Mouse (Mus musculus): ENCODE results near the gene Ube2d3.
"Not testable (repeated sequence)": the region's sequence is repeated elsewhere in the genome, so short reads cannot be mapped to it uniquely, and the experiment has no call there.

Ube2d3 gene

GRCm38 (mm10) chr3:135438913-135439531 lies 1.1 kb downstream of the Ube2d3 start:
- DNase-seq: peak; percentile 89

GRCm38 (mm10) chr3:135439651-135440050 lies 1.7 kb downstream of the Ube2d3 start:
- no peak for DNase-seq

DNA sequence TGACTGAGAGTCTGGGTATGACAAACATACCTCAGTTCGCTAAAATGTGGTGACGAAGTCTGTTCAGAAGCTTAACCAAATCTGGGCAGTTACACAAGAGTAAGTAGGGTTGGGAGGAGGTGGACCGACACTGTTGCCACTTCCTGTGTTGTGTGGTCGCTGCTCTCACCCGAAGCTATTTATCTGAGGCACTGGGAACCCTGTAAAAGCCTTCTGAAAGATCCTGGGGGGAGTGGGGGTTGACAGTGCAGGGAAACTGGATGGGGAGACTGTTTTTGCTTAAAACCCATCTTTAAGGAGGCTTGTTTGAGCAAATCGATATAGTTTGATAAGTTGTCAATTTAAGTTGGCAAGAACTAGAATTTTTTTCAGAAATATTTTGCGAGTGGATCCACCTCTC lies 2.3 kb downstream of the Ube2d3 start:
- DNase-seq: peak; percentile 27

DNA sequence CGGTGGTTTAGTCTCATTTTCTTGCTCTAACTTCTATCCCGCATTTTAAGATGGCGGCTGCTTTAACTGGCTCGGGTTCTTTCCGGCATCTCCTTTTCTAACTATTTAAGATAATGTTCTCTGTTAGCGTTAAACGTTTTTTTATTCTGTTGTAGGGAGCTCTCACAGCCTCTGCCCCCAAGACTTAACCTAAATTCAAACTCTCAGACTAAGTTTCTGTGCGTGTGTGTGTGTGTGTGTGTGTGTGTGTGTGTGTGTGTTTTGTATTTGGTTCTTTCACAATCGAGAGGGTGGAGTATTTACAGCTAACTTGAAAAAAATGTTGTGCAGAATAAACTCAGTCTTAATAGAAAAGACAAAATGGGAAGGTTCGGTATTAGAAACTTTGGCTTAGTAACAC lies 2.7 kb downstream of the Ube2d3 start:
- DNase-seq: no peak

DNA sequence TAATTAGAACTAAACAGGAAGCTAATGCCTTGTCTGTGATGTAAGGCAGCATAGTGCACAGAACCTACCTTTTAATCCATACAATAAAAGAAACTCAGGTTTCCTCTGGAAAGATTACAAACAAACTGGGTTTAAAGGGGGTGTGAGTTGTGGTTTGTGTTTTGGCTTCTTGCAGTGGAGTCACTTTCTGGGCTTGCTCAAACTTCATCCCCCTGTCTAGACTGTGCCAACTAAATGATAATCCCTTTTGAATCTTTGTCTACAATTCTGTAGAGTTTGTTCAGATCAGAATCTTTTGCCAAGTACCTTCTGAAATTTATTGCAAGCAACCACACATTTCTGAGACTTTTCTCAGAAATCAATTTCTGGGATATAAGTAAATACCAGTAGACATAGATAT lies 7.0 kb downstream of the Ube2d3 start:
- DNase-seq: no peak

- DNase-seq: no peak
Measured at GRCm38 (mm10) chr3:135458981-135459380, 21.0 kb downstream of the Ube2d3 start.

DNA sequence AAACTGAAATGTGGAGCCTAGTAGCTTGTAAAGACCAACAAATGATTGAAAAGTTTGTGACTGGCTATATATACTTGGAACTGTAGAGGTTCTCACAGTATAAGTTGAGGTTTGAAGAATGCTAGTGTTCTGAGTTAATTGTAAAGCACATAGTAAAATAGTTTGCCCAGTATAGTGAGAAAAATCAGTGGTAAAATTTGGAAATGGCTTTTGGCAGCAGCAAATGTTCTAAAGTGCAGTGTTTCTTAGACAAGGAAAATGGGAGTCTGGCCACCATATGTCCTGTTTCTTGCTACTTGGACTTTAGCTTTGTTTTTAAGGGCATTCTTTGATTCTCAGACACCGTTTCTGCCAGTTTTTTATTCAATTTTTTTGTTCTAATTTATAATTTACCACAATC lies 30.5 kb downstream of the Ube2d3 start:
- no peak for DNase-seq

GRCm38 (mm10) chr3:135469146-135469545 lies 31.2 kb downstream of the Ube2d3 start:
- DNase-seq: no peak

- DNase-seq: peak; percentile 54
Measured at GRCm38 (mm10) chr3:135469974-135470373, 32.0 kb downstream of the Ube2d3 start.

GRCm38 (mm10) chr3:135470823-135471222 lies 32.9 kb downstream of the Ube2d3 start:
- no peak for DNase-seq

DNA sequence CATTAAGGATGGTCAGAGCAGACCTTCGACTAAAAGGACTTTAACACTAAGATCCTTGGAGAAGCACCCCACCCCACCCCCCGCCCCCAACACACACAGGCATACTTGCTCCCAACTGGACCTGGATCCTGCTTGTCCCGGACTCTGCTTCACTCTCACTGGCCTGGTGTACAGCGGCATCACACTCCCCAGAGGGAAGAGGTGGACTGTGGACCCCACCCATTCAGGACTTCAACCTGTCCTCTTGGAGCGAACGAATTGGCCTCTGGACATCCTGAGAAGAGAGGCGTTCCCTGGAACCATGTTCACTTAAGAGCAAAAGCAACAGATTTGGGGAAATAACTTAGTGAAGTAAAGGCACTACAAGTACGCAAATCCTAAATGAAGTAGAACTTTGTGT lies 37.1 kb downstream of the Ube2d3 start:
- peak; percentile 67 for DNase-seq

DNA sequence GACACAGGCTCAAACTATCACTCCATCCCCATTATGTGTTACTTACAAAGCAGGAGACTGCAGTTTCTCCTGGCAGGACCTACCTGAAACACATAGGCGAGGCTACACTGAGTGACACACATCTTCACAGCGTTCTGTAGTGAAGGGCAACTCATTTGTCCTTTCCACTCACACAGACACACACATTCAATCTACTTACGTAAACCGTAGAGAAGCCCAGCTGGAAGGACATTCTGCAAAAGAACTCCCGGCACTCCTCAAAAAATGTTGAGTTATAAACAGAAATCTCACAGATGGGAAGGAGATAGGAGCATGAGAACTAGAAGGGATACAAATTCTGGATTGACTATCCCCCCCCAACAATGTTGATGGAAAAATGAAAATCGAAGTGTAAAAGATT lies 38.3 kb downstream of the Ube2d3 start:
- DNase-seq: no peak

- DNase-seq: no peak
Measured at GRCm38 (mm10) chr3:135476977-135477376, 39.0 kb downstream of the Ube2d3 start.

GRCm38 (mm10) chr3:135479090-135479489 lies 41.1 kb downstream of the Ube2d3 start:
- not testable (repeated sequence) for DNase-seq

- no peak for DNase-seq
Measured at GRCm38 (mm10) chr3:135480767-135481166, 42.8 kb downstream of the Ube2d3 start.

DNA sequence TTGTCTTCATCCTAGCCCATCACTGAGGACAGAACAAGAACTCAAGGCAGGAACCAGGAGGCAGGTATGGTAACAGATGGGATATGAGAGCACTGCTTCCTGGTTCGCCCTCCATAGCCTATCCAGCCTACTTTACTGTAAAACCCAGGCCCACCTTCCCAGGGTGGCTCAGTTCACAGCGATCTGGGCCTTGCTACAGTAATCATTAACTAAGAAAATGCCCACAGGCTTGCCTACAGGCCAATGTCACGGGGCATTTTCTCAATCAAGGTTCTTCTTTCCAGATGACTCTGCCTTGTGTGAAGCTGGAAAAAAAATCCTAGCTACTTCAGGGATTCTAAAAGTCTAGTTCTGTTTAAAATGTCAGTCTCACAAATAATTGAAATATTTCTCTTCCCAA lies 43.7 kb downstream of the Ube2d3 start:
- DNase-seq: peak; percentile 47

GRCm38 (mm10) chr3:135484650-135485049 lies 46.7 kb downstream of the Ube2d3 start:
- not testable (repeated sequence) for DNase-seq

- peak; percentile 82 for DNase-seq
Measured at GRCm38 (mm10) chr3:135485128-135485899, 47.4 kb downstream of the Ube2d3 start, which contains the start of gene Manba. Gene Manba (plus strand): TSS chr3:135485611.

GRCm38 (mm10) chr3:135485900-135486241 lies 47.9 kb downstream of the Ube2d3 start:
- no peak for DNase-seq

DNA sequence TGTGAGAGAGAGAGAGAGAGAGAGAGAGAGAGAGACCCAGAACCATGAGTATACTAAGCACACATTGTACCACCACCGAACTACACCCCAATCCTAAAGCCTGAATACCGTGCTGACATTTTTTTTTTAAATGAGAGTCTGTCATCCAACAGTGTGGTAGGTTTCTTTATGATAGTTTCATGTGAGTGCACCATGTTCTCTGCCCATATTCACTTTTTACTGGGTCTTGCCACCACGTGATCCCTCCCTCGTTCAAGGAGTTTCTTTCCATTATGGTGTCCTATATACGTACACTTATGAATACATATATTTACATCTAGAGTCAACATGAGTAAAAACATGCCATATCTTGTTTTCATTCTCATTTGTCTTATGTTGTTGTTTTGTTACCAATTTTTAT lies 48.4 kb downstream of the Ube2d3 start:
- no peak for DNase-seq

DNA sequence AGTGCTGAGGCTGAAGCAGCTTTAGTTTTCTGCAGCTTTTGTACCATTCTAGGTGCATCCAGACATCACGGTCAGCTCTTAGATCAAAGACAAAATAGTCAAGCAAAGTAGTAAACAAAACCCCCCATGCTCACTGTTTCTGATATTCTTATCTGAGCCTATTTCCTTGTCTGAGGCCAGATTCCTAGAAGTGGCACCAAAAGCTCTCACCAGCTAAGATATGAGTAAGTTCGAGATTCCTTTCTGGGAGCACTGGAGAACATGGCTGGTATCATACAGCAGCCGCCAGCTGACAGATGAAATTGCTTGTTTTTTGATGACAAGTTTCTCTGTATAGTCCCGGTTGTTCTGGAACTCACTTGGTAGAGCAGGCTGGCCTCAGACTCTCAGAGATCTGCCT lies 49.9 kb downstream of the Ube2d3 start:
- no peak for DNase-seq

DNA sequence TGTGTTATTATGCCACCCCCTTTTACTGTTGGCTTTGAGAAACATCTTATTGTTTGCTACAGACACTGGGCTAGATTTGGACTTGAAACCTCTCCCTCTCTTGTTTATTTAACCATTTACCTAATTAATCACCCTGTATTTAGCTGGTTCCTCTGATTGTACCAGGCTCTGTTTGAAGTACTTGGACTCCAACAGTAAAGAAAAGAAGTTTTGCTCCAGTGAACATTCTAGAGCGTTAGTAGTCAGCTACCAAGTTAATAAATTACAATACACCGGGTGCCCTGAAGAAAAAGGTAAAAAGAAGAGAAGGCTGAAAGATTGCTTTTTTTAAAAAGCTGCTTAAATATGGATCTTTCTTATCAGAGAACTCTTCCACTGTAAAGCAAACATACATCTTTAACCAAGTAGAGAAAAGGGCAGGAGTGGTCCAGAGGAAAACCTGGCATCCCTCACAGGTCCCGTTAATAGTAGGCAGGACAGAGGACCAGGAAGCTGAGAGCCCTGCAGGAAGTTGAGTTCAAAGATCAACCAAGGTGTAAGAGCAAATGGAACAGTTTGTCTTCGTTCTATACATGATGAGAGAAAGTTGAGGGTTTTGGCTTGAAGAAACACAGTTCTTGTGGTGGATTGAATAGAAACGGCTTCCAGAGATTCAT lies 52.0 kb downstream of the Ube2d3 start:
- peak; percentile 53 for DNase-seq

- peak; percentile 31 for DNase-seq
Measured at GRCm38 (mm10) chr3:135491102-135491501, 53.2 kb downstream of the Ube2d3 start.

GRCm38 (mm10) chr3:135493320-135493719 lies 55.4 kb downstream of the Ube2d3 start:
- peak; percentile 48 for DNase-seq
